Mouse (Mus musculus): ENCODE data around the gene Arv1.

GRCm38 (mm10) chr8:124772389-124772788 is 50.5 kb downstream of the Arv1 start:
- TF ChIP-seq EP300 (IDR thresholded peaks at IDR 0.05; ENCODE audit: low read depth), result no peak
- no peak for TF ChIP-seq CTCF (IDR thresholded peaks at IDR 0.05; ENCODE audit: low read depth)
